Mouse (Mus musculus): ENCODE measurements around the gene Gbgt1. TPM values are rescaled to one million over a fixed set of nuclear protein-coding genes. Genes with fewer than 3 reads are reported as not detected.
A peak's percentile ranks its signal among the peaks of the same experiment; 100 is the strongest.
"Not testable (repeated sequence)": the region's sequence is repeated elsewhere in the genome, so short reads cannot be mapped to it uniquely, and the experiment has no call there.

Gene Gbgt1
- polyA plus RNA-seq, 1 experiment from 2014 or later: not detected

GRCm38 (mm10) chr2:28502987-28503386 is 6.3 kb downstream of the Gbgt1 start:
- H3K36me3 ChIP-seq (ENCODE audit: control insufficient read depth, insufficient read depth, low read length): no peaks in the 10 kb centered on the region
- no peaks in the 10 kb centered on the region for H3K27me3 ChIP-seq (ENCODE audit: control insufficient read depth, insufficient read depth, low read length)
- no peaks in the 10 kb centered on the region for H3K4me1 ChIP-seq (ENCODE audit: control insufficient read depth in 2 of 2, insufficient read depth in 2 of 2, low read length in 2 of 2)
- H3K27ac ChIP-seq (replicated peaks in 1 of 2; ENCODE audit: control insufficient read depth in 1 of 2, insufficient read depth in 1 of 2, low read depth in 2 of 2, low read length in 2 of 2): no peak overlapping the region
- no peak overlapping the region for H3K4me3 ChIP-seq (ENCODE audit: control insufficient read depth in 1 of 2, insufficient read depth in 1 of 2, low read depth in 1 of 2, low read length in 2 of 2)
- WGBS: 77% methylated on average over 10 of the region's 10 CpGs
- ATAC-seq (ENCODE audit: insufficient number of reproducible peaks, insufficient read depth, low FRiP score, low read depth): no peak
- no peaks in the 10 kb centered on the region for H3K9me3 ChIP-seq (ENCODE audit: control insufficient read depth, low read length)
- H3K4me2 ChIP-seq (ENCODE audit: low read length): no peak overlapping the region
- H3K9ac ChIP-seq (ENCODE audit: low read length): no peak overlapping the region

DNA sequence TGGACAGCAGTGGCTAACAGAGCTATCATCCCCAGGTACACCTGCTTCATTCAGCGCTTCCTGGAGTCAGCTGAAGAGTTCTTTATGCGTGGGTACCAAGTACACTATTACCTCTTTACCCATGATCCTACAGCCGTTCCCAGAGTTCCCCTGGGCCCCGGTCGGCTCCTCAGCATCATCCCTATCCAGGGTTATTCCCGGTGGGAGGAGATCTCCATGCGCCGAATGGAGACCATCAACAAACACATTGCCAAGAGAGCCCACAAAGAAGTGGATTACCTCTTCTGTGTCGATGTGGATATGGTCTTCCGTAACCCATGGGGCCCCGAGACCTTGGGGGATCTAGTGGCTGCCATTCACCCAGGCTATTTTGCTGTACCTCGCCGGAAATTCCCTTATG is 8.0 kb downstream of the Gbgt1 start:
- Histone ChIP-seq H3K9ac (ENCODE audit: low read length) (no peak overlapping the region), H3K36me3 (ENCODE audit: control insufficient read depth, insufficient read depth, low read length) (no peaks in the 10 kb centered on the region), H3K27me3 (ENCODE audit: control insufficient read depth, insufficient read depth, low read length) (no peaks in the 10 kb centered on the region), H3K4me3 (ENCODE audit: control insufficient read depth in 1 of 2, insufficient read depth in 1 of 2, low read depth in 1 of 2, low read length in 2 of 2) (no peak overlapping the region), H3K4me2 (ENCODE audit: low read length) (no peak overlapping the region), H3K4me1 (ENCODE audit: control insufficient read depth in 2 of 2, insufficient read depth in 2 of 2, low read length in 2 of 2) (no peaks in the 10 kb centered on the region), H3K9me3 (ENCODE audit: control insufficient read depth, low read length) (no peaks in the 10 kb centered on the region), H3K27ac (replicated peaks in 1 of 2; ENCODE audit: control insufficient read depth in 1 of 2, insufficient read depth in 1 of 2, low read depth in 2 of 2, low read length in 2 of 2) (no peak overlapping the region)
- ATAC-seq (ENCODE audit: insufficient number of reproducible peaks, insufficient read depth, low FRiP score, low read depth): no peak
- WGBS: 84% methylated on average over 13 of the region's 13 CpGs

DNA sequence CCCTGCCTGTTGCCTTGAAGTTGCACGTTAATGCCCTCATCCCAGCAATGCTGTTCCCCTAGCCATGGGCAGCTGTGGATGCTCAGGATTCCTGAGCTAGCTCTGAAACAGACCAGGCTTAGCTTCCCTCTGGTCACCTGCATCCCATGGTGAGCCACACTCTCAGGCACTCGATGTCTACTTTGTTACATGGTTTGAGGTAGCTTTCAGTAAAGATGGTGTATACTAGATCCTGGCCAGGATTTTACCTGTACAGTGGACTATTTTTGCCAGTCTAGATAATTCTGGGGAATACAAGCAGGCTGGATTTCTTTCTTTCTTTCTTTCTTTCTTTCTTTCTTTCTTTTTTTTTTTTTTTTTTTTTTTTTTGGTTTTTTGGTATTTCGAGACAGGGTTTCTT is 9.1 kb downstream of the Gbgt1 start, which contains the start of gene Gm10134:
Gene Gm10134 (plus strand): TSS at position 301 of the 400 bp plus-strand sequence.
- no peaks in the 10 kb centered on the region for H3K36me3 ChIP-seq (ENCODE audit: control insufficient read depth, insufficient read depth, low read length)
- no peak within 1 kb of the TSS for H3K4me2 ChIP-seq (ENCODE audit: low read length)
- H3K27ac ChIP-seq (replicated peaks in 1 of 2; ENCODE audit: control insufficient read depth in 1 of 2, insufficient read depth in 1 of 2, low read depth in 2 of 2, low read length in 2 of 2): no peak within 1 kb of the TSS
- H3K9ac ChIP-seq (ENCODE audit: low read length): no peak within 1 kb of the TSS
- no peaks in the 10 kb centered on the region for H3K9me3 ChIP-seq (ENCODE audit: control insufficient read depth, low read length)
- WGBS: 54% methylated on average over 3 of the region's 3 CpGs
- H3K27me3 ChIP-seq (ENCODE audit: control insufficient read depth, insufficient read depth, low read length): no peaks in the 10 kb centered on the region
- H3K4me3 ChIP-seq (ENCODE audit: control insufficient read depth in 1 of 2, insufficient read depth in 1 of 2, low read depth in 1 of 2, low read length in 2 of 2): no peak within 1 kb of the TSS
- H3K4me1 ChIP-seq (ENCODE audit: control insufficient read depth in 2 of 2, insufficient read depth in 2 of 2, low read length in 2 of 2): no peaks in the 10 kb centered on the region
- no peak for ATAC-seq (ENCODE audit: insufficient number of reproducible peaks, insufficient read depth, low FRiP score, low read depth)

DNA sequence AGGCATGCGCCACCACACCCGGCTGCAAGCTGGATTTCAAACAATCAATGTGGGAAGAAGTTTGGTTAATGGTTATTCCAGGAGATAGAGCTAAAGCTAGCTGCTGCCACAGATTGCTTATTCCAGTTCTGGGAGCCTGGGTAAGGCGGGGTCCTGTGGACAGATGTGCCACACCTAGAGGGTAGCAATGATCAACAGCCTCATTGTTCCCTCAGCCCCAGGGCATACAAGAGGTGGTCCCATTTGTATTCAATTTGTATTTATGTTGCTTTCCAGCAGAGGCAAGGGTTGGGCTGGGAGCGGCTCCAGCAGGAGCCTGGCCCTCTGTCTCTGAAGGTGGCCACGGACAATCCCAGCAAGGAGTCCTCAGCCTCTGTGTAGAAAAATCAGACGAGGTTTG is 9.6 kb downstream of the Gbgt1 start:
- WGBS: 78% methylated on average over 6 of the region's 6 CpGs
- Histone ChIP-seq H3K27me3 (ENCODE audit: control insufficient read depth, insufficient read depth, low read length) (no peaks in the 10 kb centered on the region), H3K4me3 (ENCODE audit: control insufficient read depth in 1 of 2, insufficient read depth in 1 of 2, low read depth in 1 of 2, low read length in 2 of 2) (no peak overlapping the region), H3K9me3 (ENCODE audit: control insufficient read depth, low read length) (no peaks in the 10 kb centered on the region), H3K36me3 (ENCODE audit: control insufficient read depth, insufficient read depth, low read length) (no peaks in the 10 kb centered on the region), H3K4me2 (ENCODE audit: low read length) (no peak overlapping the region), H3K27ac (replicated peaks in 1 of 2; ENCODE audit: control insufficient read depth in 1 of 2, insufficient read depth in 1 of 2, low read depth in 2 of 2, low read length in 2 of 2) (no peak overlapping the region), H3K4me1 (ENCODE audit: control insufficient read depth in 2 of 2, insufficient read depth in 2 of 2, low read length in 2 of 2) (no peaks in the 10 kb centered on the region), H3K9ac (ENCODE audit: low read length) (no peak overlapping the region)
- no peak for ATAC-seq (ENCODE audit: insufficient number of reproducible peaks, insufficient read depth, low FRiP score, low read depth)

DNA sequence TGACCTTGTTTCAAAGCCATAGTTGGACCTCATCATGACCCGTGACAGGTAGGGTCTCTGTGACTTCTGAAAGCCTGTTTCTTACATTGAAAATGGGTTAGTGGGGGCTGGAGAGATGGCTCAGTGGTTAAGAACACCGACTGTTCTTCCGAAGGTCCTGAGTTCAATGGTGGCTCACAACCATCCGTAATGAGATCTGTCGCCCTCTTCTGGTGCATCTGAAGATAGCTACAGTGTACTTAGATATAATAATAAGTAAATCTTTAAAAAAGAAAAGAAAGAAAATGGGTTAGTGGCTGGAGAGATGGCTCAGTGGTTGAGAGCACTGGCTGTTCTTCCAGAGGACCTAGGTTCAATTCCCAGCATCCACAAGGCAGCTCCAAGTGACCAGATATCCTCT is 14.9 kb downstream of the Gbgt1 start:
- H3K9me3 ChIP-seq (ENCODE audit: control insufficient read depth, low read length); H3K4me2 ChIP-seq (ENCODE audit: low read length); H3K27me3 ChIP-seq (ENCODE audit: control insufficient read depth, insufficient read depth, low read length); H3K27ac ChIP-seq (replicated peaks in 1 of 2; ENCODE audit: control insufficient read depth in 1 of 2, insufficient read depth in 1 of 2, low read depth in 2 of 2, low read length in 2 of 2); H3K4me3 ChIP-seq (ENCODE audit: control insufficient read depth in 1 of 2, insufficient read depth in 1 of 2, low read depth in 1 of 2, low read length in 2 of 2); H3K36me3 ChIP-seq (ENCODE audit: control insufficient read depth, insufficient read depth, low read length); H3K9ac ChIP-seq (ENCODE audit: low read length); ATAC-seq (ENCODE audit: insufficient number of reproducible peaks, insufficient read depth, low FRiP score, low read depth): not testable (repeated sequence)
- WGBS: 40% methylated on average over 5 of the region's 5 CpGs
- peaks cover 7 to 14% of the 10 kb centered on the region in 2 experiments for H3K4me1 ChIP-seq (ENCODE audit: control insufficient read depth in 2 of 2, insufficient read depth in 2 of 2, low read length in 2 of 2)

GRCm38 (mm10) chr2:28512798-28513401 is 16.2 kb downstream of the Gbgt1 start, which contains the start of gene Ralgds:
Gene Ralgds (plus strand): TSS chr2:28513125.
- no peak within 1 kb of the TSS; a peak in 1 of 4 replicates for H3K27ac ChIP-seq (replicated peaks in 1 of 2; ENCODE audit: control insufficient read depth in 1 of 2, insufficient read depth in 1 of 2, low read depth in 2 of 2, low read length in 2 of 2)
- H3K36me3 ChIP-seq (ENCODE audit: control insufficient read depth, insufficient read depth, low read length): no peaks in the 10 kb centered on the region
- peak within 1 kb of the TSS; percentile 87 for H3K9ac ChIP-seq (ENCODE audit: low read length)
- peak within 1 kb of the TSS; percentile 71 to 77 for H3K4me3 ChIP-seq (ENCODE audit: control insufficient read depth in 1 of 2, insufficient read depth in 1 of 2, low read depth in 1 of 2, low read length in 2 of 2)
- no peaks in the 10 kb centered on the region for H3K27me3 ChIP-seq (ENCODE audit: control insufficient read depth, insufficient read depth, low read length)
- H3K4me1 ChIP-seq (ENCODE audit: control insufficient read depth in 2 of 2, insufficient read depth in 2 of 2, low read length in 2 of 2): peaks cover 11 to 19% of the 10 kb centered on the region in 2 experiments
- ATAC-seq (ENCODE audit: insufficient number of reproducible peaks, insufficient read depth, low FRiP score, low read depth): peak; percentile 60; the same call in 1 of the 2 replicates
- peak within 1 kb of the TSS; percentile 100 for H3K4me2 ChIP-seq (ENCODE audit: low read length)
- no peaks in the 10 kb centered on the region for H3K9me3 ChIP-seq (ENCODE audit: control insufficient read depth, low read length)
- under 1% methylated on average over 55 of the region's 71 CpGs for WGBS

GRCm38 (mm10) chr2:28513431-28514370 is 17.0 kb downstream of the Gbgt1 start:
- WGBS: 9% methylated on average over 47 of the region's 47 CpGs
- peak overlapping the region; percentile 100 for H3K4me2 ChIP-seq (ENCODE audit: low read length)
- H3K27ac ChIP-seq (replicated peaks in 1 of 2; ENCODE audit: control insufficient read depth in 1 of 2, insufficient read depth in 1 of 2, low read depth in 2 of 2, low read length in 2 of 2): no peak overlapping the region; a peak in 1 of 4 replicates
- H3K4me1 ChIP-seq (ENCODE audit: control insufficient read depth in 2 of 2, insufficient read depth in 2 of 2, low read length in 2 of 2): peaks cover 11 to 19% of the 10 kb centered on the region in 2 experiments
- H3K9ac ChIP-seq (ENCODE audit: low read length): peak overlapping the region; percentile 87
- H3K4me3 ChIP-seq (ENCODE audit: control insufficient read depth in 1 of 2, insufficient read depth in 1 of 2, low read depth in 1 of 2, low read length in 2 of 2): peak overlapping the region; percentile 71 to 77
- no peaks in the 10 kb centered on the region for H3K27me3 ChIP-seq (ENCODE audit: control insufficient read depth, insufficient read depth, low read length)
- ATAC-seq (ENCODE audit: insufficient number of reproducible peaks, insufficient read depth, low FRiP score, low read depth): 0 out of 2 replicates have a peak, but pooled peaks have one; percentile 5
- no peaks in the 10 kb centered on the region for H3K36me3 ChIP-seq (ENCODE audit: control insufficient read depth, insufficient read depth, low read length)
- H3K9me3 ChIP-seq (ENCODE audit: control insufficient read depth, low read length): no peaks in the 10 kb centered on the region
